9 mouse cellular contexts compared by ENCODE assay signal in genomic region chr7:16158735-16159134, GRCm38 (mm10). TPM values are rescaled to one million over a fixed set of nuclear protein-coding genes. Genes with fewer than 3 reads are reported as not detected.
DNase-seq lines count a peak whose midpoint lies in the region; ATAC-seq and TF ChIP-seq lines count a peak whose summit lies in the region.
"Had no signal": no experiment of that assay in that cellular context is flagged by ENCODE, and none has a peak within 500 bp of the region (broad histone marks: within the 10 kb centered on the region; RNA-seq: fewer than 3 reads in every experiment).

No protein-coding gene starts in this region.

- H3K9me3 ChIP-seq in heart, embryonic 11.5 days (replicated peaks; ENCODE audit: control insufficient read depth, low read length) = no peaks in the 10 kb centered on the region
- no peaks in the 10 kb centered on the region for H3K9me3 ChIP-seq in ES-E14 (ENCODE audit: control insufficient read depth, insufficient read depth, low read depth, low read length)
- H3K9me3 ChIP-seq in forebrain, embryonic 12.5 days = no peaks in the 10 kb centered on the region
- peaks cover 3% of the 10 kb centered on the region; the same call in 1 of the 2 replicates for H3K9me3 ChIP-seq in limb, embryonic 13.5 days

- DNase-seq in heart, postnatal 25 days (ENCODE audit: low spot score) = no peak
- no peak for DNase-seq in ES-E14 (ENCODE audit: low read depth, low spot score)
- no peak for DNase-seq in yolk sac, embryonic 10.5 days (ENCODE audit: low spot score)
- no peak for DNase-seq in retina, embryonic 14.5 days (ENCODE audit: low spot score)
- DNase-seq in lung, postnatal 4 days = no peak

- in situ Hi-C loops in ES-E14 (cut with MboI; ENCODE audit: low sequenced_read_pairs in 2 of 2, unreplicated experiment in 2 of 2) = no loop called here

- no peak overlapping the region; the same call in 1 of the 2 replicates for H3K9ac ChIP-seq in heart, embryonic 11.5 days (ENCODE audit: low read depth, low read length)
- peak overlapping the region; percentile 8; the same call in 1 of the 2 replicates for H3K9ac ChIP-seq in ES-E14 (ENCODE audit: insufficient read depth, low read depth, low read length, poor library complexity, severe bottlenecking)
- H3K9ac ChIP-seq in forebrain, embryonic 12.5 days = no peak overlapping the region; the same call in 1 of the 2 replicates
- no peak overlapping the region for H3K9ac ChIP-seq in limb, embryonic 13.5 days

- no peaks in the 10 kb centered on the region for H3K36me3 ChIP-seq in heart, embryonic 11.5 days (ENCODE audit: control insufficient read depth, insufficient read depth, low read length)
- H3K36me3 ChIP-seq in ES-E14 (ENCODE audit: control insufficient read depth, insufficient read depth, low read length, poor library complexity, severe bottlenecking) = no peaks in the 10 kb centered on the region
- 0 out of 2 replicates have a peak, but pooled peaks cover 8% of the 10 kb centered on the region for H3K36me3 ChIP-seq in forebrain, embryonic 12.5 days (replicated peaks)
- no peaks in the 10 kb centered on the region for H3K36me3 ChIP-seq in limb, embryonic 13.5 days

- intact Hi-C loops in heart, postnatal 25 days (cut with DNase I) = loop anchor here (5.0 kb wide), 1 partner anchor 181 kb away; no protein-coding TSS in a partner anchor

- H3K4me1 ChIP-seq in heart, embryonic 11.5 days (ENCODE audit: control insufficient read depth, insufficient read depth, low read length) = 0 out of 2 replicates have a peak, but pooled peaks cover 3% of the 10 kb centered on the region
- peaks cover 0 to 8% of the 10 kb centered on the region in 2 experiments; a peak in 1 of 4 replicates for H3K4me1 ChIP-seq in ES-E14 (ENCODE audit: control insufficient read depth in 2 of 2, insufficient read depth in 2 of 2, low read length in 2 of 2, poor library complexity in 1 of 2)
- peaks cover 5% of the 10 kb centered on the region for H3K4me1 ChIP-seq in forebrain, embryonic 12.5 days
- H3K4me1 ChIP-seq in limb, embryonic 13.5 days = no peaks in the 10 kb centered on the region

- 8% methylated on average over 39 of the region's 39 CpGs for WGBS in heart, embryonic 11.5 days (ENCODE audit: insufficient replicate concordance)
- WGBS in forebrain, embryonic 12.5 days = 12% methylated on average over 39 of the region's 39 CpGs
- WGBS in limb, embryonic 13.5 days = 11% methylated on average over 39 of the region's 39 CpGs

- peak overlapping the region; percentile 37 for H3K4me2 ChIP-seq in heart, embryonic 11.5 days
- peak overlapping the region; percentile 37 for H3K4me2 ChIP-seq in forebrain, embryonic 12.5 days
- peak overlapping the region; percentile 21; the same call in 1 of the 2 replicates for H3K4me2 ChIP-seq in limb, embryonic 13.5 days (replicated peaks)

- ATAC-seq in heart, embryonic 11.5 days (replicated peaks; ENCODE audit: insufficient number of reproducible peaks, low FRiP score, low TSS enrichment) = no peak; the same call in 1 of the 2 replicates
- 0 out of 2 replicates have a peak, but pooled peaks have one; percentile 18 for ATAC-seq in forebrain, embryonic 12.5 days (ENCODE audit: low FRiP score)
- ATAC-seq in limb, embryonic 13.5 days (ENCODE audit: low FRiP score, low read depth) = no peak

- peaks cover 22% of the 10 kb centered on the region for H3K27me3 ChIP-seq in heart, embryonic 11.5 days (ENCODE audit: control insufficient read depth, insufficient read depth, low read length)
- H3K27me3 ChIP-seq in forebrain, embryonic 12.5 days = peaks cover 34% of the 10 kb centered on the region
- peaks cover 42% of the 10 kb centered on the region for H3K27me3 ChIP-seq in limb, embryonic 13.5 days

- H3K4me3 ChIP-seq in heart, embryonic 11.5 days (ENCODE audit: low read depth, low read length) = peak overlapping the region; percentile 17; the same call in 1 of the 2 replicates
- H3K4me3 ChIP-seq in ES-E14 (ENCODE audit: insufficient read depth in 1 of 2, low read depth in 1 of 2, low read length in 2 of 2, poor library complexity in 1 of 2, severe bottlenecking in 1 of 2) = peak overlapping the region; percentile 23 to 53; a peak in 3 of 4 replicates
- H3K4me3 ChIP-seq in forebrain, embryonic 12.5 days (replicated peaks) = 0 out of 2 replicates have a peak overlapping the region, but pooled peaks have one; percentile 1
- H3K4me3 ChIP-seq in limb, embryonic 13.5 days = peak overlapping the region; percentile 12; the same call in 1 of the 2 replicates

- H3K27ac ChIP-seq in heart, embryonic 11.5 days (ENCODE audit: low read depth, low read length) = no peak overlapping the region
- H3K27ac ChIP-seq in ES-E14 (ENCODE audit: insufficient read depth, low read depth, low read length, poor library complexity, severe bottlenecking) = no peak overlapping the region
- H3K27ac ChIP-seq in forebrain, embryonic 12.5 days = no peak overlapping the region
- no peak overlapping the region for H3K27ac ChIP-seq in limb, embryonic 13.5 days

TF ChIP-seq in ES-E14, 5 proteins besides CTCF, POLR2A, EP300 and RAD21:
- TF ChIP-seq CHD2 (IDR thresholded peaks at IDR 0.05; ENCODE audit: low read depth, low read length) = no peak

RNA-seq across cellular contexts. Expression of gene Meis3, which starts 16.2 kb away (rescaled TPM):
- 19.7 and 22.8 TPM in 2 replicates for polyA plus RNA-seq in heart, embryonic 11.5 days (2014; fragmentation: Nextera tagmentation; extraction: Ambion mirVana)
- 1 to 10 TPM; 4.4 to 5.3 TPM for total RNA-seq in heart, postnatal 25 days (2021)
- 2.6 and 3.8 TPM in 2 replicates for total RNA-seq in ES-E14 (2012; rRNA removed)
- polyA plus RNA-seq in forebrain, embryonic 12.5 days (2016; fragmentation: Nextera tagmentation; extraction: Ambion mirVana) = 91.2 and 94.9 TPM in 2 replicates
- polyA plus RNA-seq in limb, embryonic 13.5 days (2015; fragmentation: Nextera tagmentation; extraction: Ambion mirVana) = 14.2 and 15.6 TPM in 2 replicates

RNA-seq across cellular contexts. Expression of gene Slc8a2, which starts 29.1 kb away (rescaled TPM):
- polyA plus RNA-seq in heart, embryonic 11.5 days (2014; fragmentation: Nextera tagmentation; extraction: Ambion mirVana) = 0.11 and 0.17 TPM in 2 replicates
- under 1 TPM; 0.68 to 0.70 TPM for total RNA-seq in heart, postnatal 25 days (2021)
- total RNA-seq in ES-E14 (2012; rRNA removed) = 3.1 and 7.8 TPM in 2 replicates
- 0.49 and 0.66 TPM in 2 replicates for polyA plus RNA-seq in forebrain, embryonic 12.5 days (2016; fragmentation: Nextera tagmentation; extraction: Ambion mirVana)
- polyA plus RNA-seq in limb, embryonic 13.5 days (2015; fragmentation: Nextera tagmentation; extraction: Ambion mirVana) = 0.14 and 0.28 TPM in 2 replicates
- total RNA-seq: hematopoietic stem cell, adult 5-6 weeks had no signal

RNA-seq across cellular contexts. Expression of gene Kptn, which starts 39.0 kb away (rescaled TPM):
- 26.4 and 29.5 TPM in 2 replicates for polyA plus RNA-seq in heart, embryonic 11.5 days (2014; fragmentation: Nextera tagmentation; extraction: Ambion mirVana)
- 10 to 100 TPM; 22.9 to 24.3 TPM for total RNA-seq in heart, postnatal 25 days (2021)
- 15.4 and 20.0 TPM in 2 replicates for total RNA-seq in ES-E14 (2012; rRNA removed)
- 24.6 and 29.4 TPM in 2 replicates for polyA plus RNA-seq in forebrain, embryonic 12.5 days (2016; fragmentation: Nextera tagmentation; extraction: Ambion mirVana)
- 38.7 and 40.5 TPM in 2 replicates for polyA plus RNA-seq in limb, embryonic 13.5 days (2015; fragmentation: Nextera tagmentation; extraction: Ambion mirVana)
